Mouse (Mus musculus) midbrain, embryonic 11.5 days (tissue): Measurements from ENCODE around the gene Casq2. TPM values are rescaled to one million over a fixed set of nuclear protein-coding genes. Genes with fewer than 3 reads are reported as not detected.

Experiments used
- ATAC-seq: fragments of 200-750 bp; cut with Nextera tagmentation; 2 replicates; pipeline ENCODE4 v1.8.0; 2017; ENCODE audit warnings: moderate TSS enrichment, moderate library complexity; ENCODE audit not compliant: low FRiP score
- DNase-seq: peaks from one replicate; pipeline ENCODE4 v3.0.0; 2015; ENCODE audit warnings: low spot score; ENCODE audit errors: missing footprints
- H3K27ac ChIP-seq: fragments of 300-500 bp; sonication (generic); 2 replicates; pipeline ENCODE4 v1.5.1; 2014; ENCODE audit warnings: low read depth, low read length
- H3K27me3 ChIP-seq: fragments of 300-500 bp; sonication (generic); 2 replicates; pipeline ENCODE4 v1.6.1; 2014; ENCODE audit warnings: mild to moderate bottlenecking, low read length, moderate library complexity, mixed read lengths; ENCODE audit not compliant: control insufficient read depth, insufficient read depth
- H3K36me3 ChIP-seq: fragments of 300-500 bp; sonication (generic); 2 replicates; pipeline ENCODE4 v1.6.1; 2014; ENCODE audit warnings: mild to moderate bottlenecking, low read length, moderate library complexity, mixed read lengths; ENCODE audit not compliant: control insufficient read depth, insufficient read depth
- H3K4me1 ChIP-seq: fragments of 300-500 bp; sonication (generic); 2 replicates; pipeline ENCODE4 v1.6.1; 2014; ENCODE audit warnings: low read length; ENCODE audit not compliant: control insufficient read depth, insufficient read depth
- H3K4me2 ChIP-seq: fragments of 300-500 bp; sonication (generic); 2 replicates; pipeline ENCODE4 v1.6.1; 2014; ENCODE audit warnings: mild to moderate bottlenecking, moderate library complexity
- H3K4me3 ChIP-seq: fragments of 300-500 bp; sonication (generic); 2 replicates; pipeline ENCODE4 v1.5.1; 2014; ENCODE audit warnings: low read depth, low read length
- H3K9ac ChIP-seq: fragments of 300-500 bp; sonication (generic); 2 replicates; pipeline ENCODE4 v1.6.1; 2014; ENCODE audit warnings: low read length
- H3K9me3 ChIP-seq: fragments of 300-500 bp; sonication (generic); 2 replicates; pipeline ENCODE4 v1.6.1; 2016; ENCODE audit warnings: low read length; ENCODE audit not compliant: control insufficient read depth
- WGBS: fragments of 180-500 bp; shearing (Covaris S2); extraction: QIAGEN DNeasy Blood & Tissue Kit; methylation state at CpG from one replicate; pipeline ENCODE4 v1.1.7; 2014; 5-methylcytosine and 5-hydroxymethylcytosine counted together
- polyA plus RNA-seq: library from polyadenylated mRNA; unstranded; fragments of >200 nt; fragmentation: Nextera tagmentation; extraction: Ambion mirVana; gene quantifications from 2 replicates; pipeline ENCODE4 v1.2.1, GENCODE M21; 2014

Gene Casq2
- polyA plus RNA-seq, 1 experiment from 2014 or later: not detected

GRCm38 (mm10) chr3:102146428-102146827 lies 60.2 kb downstream of the Casq2 start:
- DNase-seq (no peak), ATAC-seq (no peak)
- Histone ChIP-seq H3K9ac (no peak overlapping the region), H3K27ac (no peak overlapping the region), H3K4me1 (peaks cover 7% of the 10 kb centered on the region), H3K4me3 (no peak overlapping the region), H3K36me3 (no peaks in the 10 kb centered on the region), H3K27me3 (no peaks in the 10 kb centered on the region; the same call in 1 of the 2 replicates), H3K9me3 (no peaks in the 10 kb centered on the region), H3K4me2 (no peak overlapping the region)
- 80% methylated on average over 6 of the region's 6 CpGs for WGBS

- Histone ChIP-seq H3K27ac (no peak overlapping the region), H3K27me3 (no peaks in the 10 kb centered on the region; the same call in 1 of the 2 replicates), H3K4me2 (no peak overlapping the region), H3K4me1 (peaks cover 12% of the 10 kb centered on the region), H3K9ac (no peak overlapping the region), H3K36me3 (no peaks in the 10 kb centered on the region), H3K4me3 (no peak overlapping the region), H3K9me3 (no peaks in the 10 kb centered on the region)
- peak; percentile 33; the same call in 1 of the 2 replicates for ATAC-seq
- WGBS: 75% methylated on average over 4 of the region's 4 CpGs
- no peak for DNase-seq
Measured at GRCm38 (mm10) chr3:102147189-102147588, 61.0 kb downstream of the Casq2 start.

GRCm38 (mm10) chr3:102149941-102150340 lies 63.7 kb downstream of the Casq2 start:
- Histone ChIP-seq H3K4me3 (no peak overlapping the region), H3K27me3 (peaks cover 2% of the 10 kb centered on the region; the same call in 1 of the 2 replicates), H3K4me1 (peaks cover 19% of the 10 kb centered on the region), H3K36me3 (no peaks in the 10 kb centered on the region), H3K9me3 (no peaks in the 10 kb centered on the region), H3K9ac (no peak overlapping the region), H3K4me2 (no peak overlapping the region), H3K27ac (no peak overlapping the region)
- no peak for DNase-seq
- no peak for ATAC-seq
- WGBS: 74% methylated on average over 7 of the region's 7 CpGs

GRCm38 (mm10) chr3:102151850-102152249 lies 65.6 kb downstream of the Casq2 start:
- Histone ChIP-seq H3K4me3 (no peak overlapping the region), H3K4me1 (peaks cover 17% of the 10 kb centered on the region), H3K4me2 (no peak overlapping the region), H3K36me3 (no peaks in the 10 kb centered on the region), H3K27me3 (peaks cover 2% of the 10 kb centered on the region; the same call in 1 of the 2 replicates), H3K9ac (no peak overlapping the region), H3K27ac (no peak overlapping the region), H3K9me3 (no peaks in the 10 kb centered on the region)
- DNase-seq (no peak), ATAC-seq (no peak)
- 24% methylated on average over 4 of the region's 4 CpGs for WGBS

- Histone ChIP-seq H3K4me1 (peaks cover 12% of the 10 kb centered on the region), H3K9ac (no peak overlapping the region), H3K36me3 (no peaks in the 10 kb centered on the region), H3K4me2 (no peak overlapping the region), H3K27me3 (peaks cover 2% of the 10 kb centered on the region; the same call in 1 of the 2 replicates), H3K4me3 (no peak overlapping the region), H3K9me3 (no peaks in the 10 kb centered on the region), H3K27ac (no peak overlapping the region)
- DNase-seq (no peak), ATAC-seq (peak; percentile 44)
- 15% methylated on average over 4 of the region's 4 CpGs for WGBS
Measured at GRCm38 (mm10) chr3:102152471-102152870, 66.3 kb downstream of the Casq2 start.

GRCm38 (mm10) chr3:102152872-102153271 lies 66.7 kb downstream of the Casq2 start:
- H3K9me3 ChIP-seq: no peaks in the 10 kb centered on the region
- no peak for DNase-seq
- peaks cover 2% of the 10 kb centered on the region; the same call in 1 of the 2 replicates for H3K27me3 ChIP-seq
- no peak overlapping the region for H3K4me3 ChIP-seq
- peaks cover 12% of the 10 kb centered on the region for H3K4me1 ChIP-seq
- 12% methylated on average over 4 of the region's 4 CpGs for WGBS
- H3K27ac ChIP-seq: no peak overlapping the region
- peak; percentile 42 for ATAC-seq
- H3K36me3 ChIP-seq: no peaks in the 10 kb centered on the region
- no peak overlapping the region for H3K9ac ChIP-seq
- no peak overlapping the region for H3K4me2 ChIP-seq

GRCm38 (mm10) chr3:102154107-102154506 lies 67.9 kb downstream of the Casq2 start:
- no peaks in the 10 kb centered on the region for H3K36me3 ChIP-seq
- H3K4me2 ChIP-seq: no peak overlapping the region
- WGBS: 82% methylated on average over 7 of the region's 7 CpGs
- no peaks in the 10 kb centered on the region for H3K9me3 ChIP-seq
- peaks cover 2% of the 10 kb centered on the region; the same call in 1 of the 2 replicates for H3K27me3 ChIP-seq
- DNase-seq (no peak), ATAC-seq (no peak)
- no peak overlapping the region for H3K27ac ChIP-seq
- H3K9ac ChIP-seq: no peak overlapping the region
- no peak overlapping the region for H3K4me3 ChIP-seq
- peaks cover 12% of the 10 kb centered on the region for H3K4me1 ChIP-seq

- H3K36me3 ChIP-seq: no peaks in the 10 kb centered on the region
- no peak overlapping the region for H3K4me3 ChIP-seq
- WGBS: 94% methylated on average over 7 of the region's 7 CpGs
- H3K27me3 ChIP-seq: peaks cover 2% of the 10 kb centered on the region; the same call in 1 of the 2 replicates
- no peak for ATAC-seq
- peaks cover 12% of the 10 kb centered on the region for H3K4me1 ChIP-seq
- no peaks in the 10 kb centered on the region for H3K9me3 ChIP-seq
- no peak overlapping the region for H3K27ac ChIP-seq
- no peak overlapping the region for H3K9ac ChIP-seq
- no peak overlapping the region for H3K4me2 ChIP-seq
- DNase-seq: no peak
Measured at GRCm38 (mm10) chr3:102156737-102157136, 70.5 kb downstream of the Casq2 start.

GRCm38 (mm10) chr3:102157652-102158051 lies 71.4 kb downstream of the Casq2 start:
- ATAC-seq (no peak), DNase-seq (no peak)
- no peak overlapping the region for H3K9ac ChIP-seq
- no peaks in the 10 kb centered on the region for H3K36me3 ChIP-seq
- H3K4me3 ChIP-seq: no peak overlapping the region
- H3K9me3 ChIP-seq: no peaks in the 10 kb centered on the region
- peaks cover 2% of the 10 kb centered on the region; the same call in 1 of the 2 replicates for H3K27me3 ChIP-seq
- 93% methylated on average over 6 of the region's 6 CpGs for WGBS
- no peak overlapping the region for H3K27ac ChIP-seq
- no peak overlapping the region for H3K4me2 ChIP-seq
- H3K4me1 ChIP-seq: peaks cover 3% of the 10 kb centered on the region
